Mouse (Mus musculus) lung, postnatal 0 days (tissue): ENCODE results near the gene Aplp1. TPM values are rescaled to one million over a fixed set of nuclear protein-coding genes. Genes with fewer than 3 reads are reported as not detected.

ENCODE experiments used
- ATAC-seq: fragments of 200-750 bp; cut with Nextera tagmentation; 2 replicates; pipeline ENCODE4 v1.8.0; 2017; ENCODE audit warnings: moderate library complexity
- DNase-seq: peaks from one replicate; pipeline ENCODE4 v3.0.0-alpha.2; 2016; ENCODE audit warnings: low spot score
- H3K27ac ChIP-seq: fragments of 300-500 bp; sonication (generic); 2 replicates; pipeline ENCODE4 v1.5.1; 2014; ENCODE audit warnings: antibody characterized with exemption, mild to moderate bottlenecking, low read length, mixed read lengths
- H3K27me3 ChIP-seq: fragments of 300-500 bp; sonication (generic); replicated peaks from 2 replicates; pipeline ENCODE4 v1.6.1; 2014; ENCODE audit warnings: low read length, mixed read lengths; ENCODE audit not compliant: insufficient read depth
- H3K36me3 ChIP-seq: fragments of 300-500 bp; sonication (generic); 2 replicates; pipeline ENCODE4 v1.6.1; 2014; ENCODE audit warnings: low read length, mixed read lengths; ENCODE audit not compliant: insufficient read depth
- H3K4me1 ChIP-seq: fragments of 300-500 bp; sonication (generic); 2 replicates; pipeline ENCODE4 v1.6.1; 2014; ENCODE audit warnings: antibody characterized with exemption, low read depth, low read length, mixed read lengths; ENCODE audit not compliant: insufficient read depth
- H3K4me2 ChIP-seq: fragments of 300-500 bp; sonication (generic); replicated peaks from 2 replicates; pipeline ENCODE4 v1.6.1; 2014; ENCODE audit warnings: low read depth, mild to moderate bottlenecking, low read length, moderate library complexity, mixed read lengths
- H3K4me3 ChIP-seq: fragments of 300-500 bp; sonication (generic); 2 replicates; pipeline ENCODE4 v1.5.1; 2014; ENCODE audit warnings: low read depth, low read length
- H3K9ac ChIP-seq: fragments of 300-500 bp; sonication (generic); replicated peaks from 2 replicates; pipeline ENCODE4 v1.6.1; 2014; ENCODE audit warnings: low read depth, mild to moderate bottlenecking
- H3K9me3 ChIP-seq: fragments of 300-500 bp; sonication (generic); 2 replicates; pipeline ENCODE4 v1.6.1; 2016; ENCODE audit warnings: low read length, mixed read lengths
- CTCF ChIP-seq: IDR thresholded peaks from 2 replicates; pipeline ENCODE4 v1.5.1; 2016; ENCODE audit warnings: antibody characterized with exemption, mild to moderate bottlenecking
- EP300 ChIP-seq: IDR thresholded peaks from 2 replicates; pipeline ENCODE4 v1.6.1; 2016; ENCODE audit warnings: antibody characterized with exemption, mild to moderate bottlenecking, control low read depth
- WGBS: fragments of 180-500 bp; shearing (Covaris S2); extraction: QIAGEN DNeasy Blood & Tissue Kit; methylation state at CpG from one replicate; pipeline ENCODE4 v1.1.7; 2014; 5-methylcytosine and 5-hydroxymethylcytosine counted together
- polyA plus RNA-seq: library from polyadenylated mRNA; unstranded; fragments of >200 nt; fragmentation: Nextera tagmentation; extraction: Ambion mirVana; gene quantifications from 2 replicates; pipeline ENCODE4 v1.2.1, GENCODE M21; 2015

The Aplp1 gene
- polyA plus RNA-seq, 1 experiment from 2014 or later, result 6.8 TPM

- no peak overlapping the region for H3K4me3 ChIP-seq
- no peak for ATAC-seq
These were observed 36.7 kb downstream of the Aplp1 start for GRCm38 (mm10) chr7:30408639-30409038.

DNA sequence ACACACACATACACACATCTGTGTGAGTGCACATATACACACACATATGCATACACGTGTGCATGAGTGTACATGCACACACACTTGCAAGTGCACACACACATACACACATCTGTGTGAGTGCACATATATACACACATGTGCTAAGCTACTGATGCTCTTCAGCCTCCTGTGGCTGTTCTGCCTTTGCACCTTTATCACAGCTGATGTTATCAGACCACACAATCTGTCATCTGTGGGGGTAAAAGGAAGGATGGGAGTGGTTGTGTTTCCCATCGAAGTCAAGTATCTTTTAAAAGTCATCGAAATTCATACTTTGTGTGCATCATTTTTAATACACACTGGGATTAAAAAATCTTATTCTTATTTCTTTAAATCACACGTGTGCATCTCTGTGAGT is 43.0 kb downstream of the Aplp1 start:
- no peaks in the 10 kb centered on the region for H3K4me1 ChIP-seq
- no peaks in the 10 kb centered on the region for H3K27me3 ChIP-seq
- H3K36me3 ChIP-seq, result no peaks in the 10 kb centered on the region
- H3K9ac ChIP-seq, result no peak overlapping the region
- H3K4me3 ChIP-seq, result no peak overlapping the region
- H3K9me3 ChIP-seq, result no peaks in the 10 kb centered on the region
- no peak for ATAC-seq
- no peak for DNase-seq
- H3K4me2 ChIP-seq, result no peak overlapping the region
- H3K27ac ChIP-seq, result no peak overlapping the region
- WGBS, result 61% methylated on average over 4 of the region's 4 CpGs
- no peak for TF ChIP-seq CTCF
- no peak for TF ChIP-seq EP300

More at GRCm38 (mm10) chr7:30408639-30409038, 36.7 kb downstream of the Aplp1 start:
- H3K27ac ChIP-seq, result no peak overlapping the region
- DNase-seq, result no peak
- no peaks in the 10 kb centered on the region for H3K36me3 ChIP-seq
- no peak overlapping the region for H3K4me2 ChIP-seq
- TF ChIP-seq CTCF (no peak), EP300 (no peak)
- H3K27me3 ChIP-seq, result no peaks in the 10 kb centered on the region
- H3K4me1 ChIP-seq, result no peaks in the 10 kb centered on the region
- no peak overlapping the region for H3K9ac ChIP-seq
- no peaks in the 10 kb centered on the region for H3K9me3 ChIP-seq
- 73% methylated on average over 3 of the region's 3 CpGs for WGBS

DNA sequence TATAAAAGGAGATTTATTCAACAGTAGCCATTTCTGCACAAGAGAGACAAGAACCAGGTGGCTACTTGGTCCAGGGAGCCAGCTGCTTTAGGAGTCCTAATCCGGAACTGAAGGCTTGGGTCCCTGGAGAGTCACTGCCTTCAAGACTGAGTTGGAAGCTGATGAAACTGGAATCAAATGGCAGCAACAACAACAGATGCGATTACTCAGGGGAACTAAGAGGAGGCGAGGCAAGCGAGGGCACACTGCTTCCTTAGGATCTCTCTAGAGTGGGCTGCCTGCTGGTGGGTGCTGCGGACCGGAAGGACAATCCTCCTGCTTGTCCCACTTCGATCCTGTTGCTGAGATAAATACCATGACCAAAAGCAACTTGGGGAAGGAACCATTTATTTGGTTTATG is 45.7 kb downstream of the Aplp1 start:
- no peaks in the 10 kb centered on the region for H3K27me3 ChIP-seq
- ATAC-seq (no peak), DNase-seq (no peak)
- H3K9me3 ChIP-seq, result no peaks in the 10 kb centered on the region
- no peak overlapping the region for H3K4me2 ChIP-seq
- no peaks in the 10 kb centered on the region for H3K4me1 ChIP-seq
- TF ChIP-seq EP300 (no peak), CTCF (no peak)
- no peak overlapping the region for H3K27ac ChIP-seq
- 51% methylated on average over 7 of the region's 7 CpGs for WGBS
- no peaks in the 10 kb centered on the region for H3K36me3 ChIP-seq
- no peak overlapping the region for H3K9ac ChIP-seq
- no peak overlapping the region for H3K4me3 ChIP-seq

GRCm38 (mm10) chr7:30394871-30395270 is 50.5 kb downstream of the Aplp1 start:
- Histone ChIP-seq H3K4me2 (no peak overlapping the region), H3K27me3 (no peaks in the 10 kb centered on the region), H3K36me3 (no peaks in the 10 kb centered on the region), H3K4me1 (no peaks in the 10 kb centered on the region), H3K9me3 (no peaks in the 10 kb centered on the region), H3K27ac (no peak overlapping the region), H3K4me3 (no peak overlapping the region), H3K9ac (no peak overlapping the region)
- DNase-seq (no peak), ATAC-seq (no peak)
- 39% methylated on average over 2 of the region's 2 CpGs for WGBS
- TF ChIP-seq EP300 (no peak), CTCF (peak; percentile 41)

- no peaks in the 10 kb centered on the region for H3K27me3 ChIP-seq
- no peaks in the 10 kb centered on the region for H3K36me3 ChIP-seq
- no peak overlapping the region for H3K4me3 ChIP-seq
- H3K4me2 ChIP-seq, result no peak overlapping the region
- H3K4me1 ChIP-seq, result no peaks in the 10 kb centered on the region
- peak overlapping the region; percentile 77 for H3K27ac ChIP-seq
- DNase-seq, result peak; percentile 77
- H3K9ac ChIP-seq, result no peak overlapping the region
- TF ChIP-seq EP300 (peak; percentile 34), CTCF (no peak)
- no peaks in the 10 kb centered on the region for H3K9me3 ChIP-seq
- peak; percentile 90 for ATAC-seq
- WGBS, result 21% methylated on average over 10 of the region's 11 CpGs
These were observed 51.0 kb downstream of the Aplp1 start for GRCm38 (mm10) chr7:30394379-30394778.

DNA sequence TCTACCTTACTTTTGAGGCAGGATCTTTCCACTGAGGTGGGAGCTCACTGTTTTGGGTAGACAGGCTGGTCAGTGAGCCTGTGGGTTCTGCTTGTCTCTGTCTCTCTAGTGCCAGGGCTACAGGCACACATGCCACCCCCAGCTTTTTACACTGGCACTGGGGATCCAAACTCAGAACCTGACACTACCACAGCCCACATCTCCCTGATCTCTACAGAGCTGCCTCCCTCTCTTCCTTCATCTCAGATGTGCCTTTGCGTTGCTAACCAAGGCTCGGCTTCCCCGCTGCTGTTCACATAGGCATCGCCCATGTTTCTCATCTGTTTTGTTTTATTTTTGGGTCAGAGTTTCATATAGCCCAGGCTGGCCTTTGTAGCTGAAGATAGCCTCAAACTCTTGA is 51.7 kb downstream of the Aplp1 start:
- Histone ChIP-seq H3K27me3 (no peaks in the 10 kb centered on the region), H3K4me3 (no peak overlapping the region), H3K27ac (peak overlapping the region; percentile 77; the same call in 1 of the 2 replicates), H3K9me3 (no peaks in the 10 kb centered on the region), H3K4me1 (no peaks in the 10 kb centered on the region), H3K4me2 (no peak overlapping the region), H3K36me3 (no peaks in the 10 kb centered on the region), H3K9ac (no peak overlapping the region)
- 83% methylated on average over 4 of the region's 4 CpGs for WGBS
- DNase-seq (no peak), ATAC-seq (no peak)
- TF ChIP-seq EP300, result no peak
- no peak for TF ChIP-seq CTCF
